Mouse (Mus musculus) kidney, adult 2 months (tissue): Measurements from ENCODE around the gene Dlg2.

Experiments
- CTCF ChIP-seq: fragments of 200-500 bp; conservative IDR thresholded peaks from 2 replicates; pipeline ENCODE4 v1.5.1; 2011; ENCODE audit warnings: low read depth, mild to moderate bottlenecking, control low read depth, low read length, moderate library complexity, mixed read lengths; ENCODE audit not compliant: insufficient read depth, insufficient read length
- POLR2A ChIP-seq: fragments of 200-500 bp; IDR thresholded peaks from one replicate; pipeline ENCODE4 v1.6.1; 2011; ENCODE audit warnings: low read depth, low read length, control low read depth

DNA sequence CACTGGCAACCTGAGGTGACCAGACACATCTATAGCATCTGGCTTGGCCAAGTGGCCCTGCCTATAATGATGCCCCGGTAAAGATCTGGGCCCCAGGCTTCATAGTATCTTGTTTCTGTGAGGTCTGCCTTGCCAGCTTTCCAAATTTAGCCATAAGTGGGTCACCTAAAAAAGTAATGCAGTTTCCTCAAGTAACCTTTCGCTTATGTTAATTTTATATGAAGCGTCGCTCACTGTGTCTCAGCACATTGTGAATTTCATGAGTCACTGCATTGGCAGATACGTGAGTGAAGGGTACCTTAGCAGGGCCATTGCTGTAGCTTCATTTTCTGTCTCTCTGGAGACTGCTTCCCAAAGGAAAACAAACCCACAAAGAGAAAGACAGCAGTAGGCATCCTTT is 912.8 kb downstream of the Dlg2 start:
- TF ChIP-seq CTCF = no peak
- TF ChIP-seq POLR2A = no peak
